Mouse (Mus musculus) myocyte (in vitro differentiated cells): ENCODE measurements at regions not wholly inside any gene's neighbourhood (a gene's known extent, or its start where the extent isn't known, plus 50 kb on each side); places are given as distances from the start of the nearest gene placed in this dataset.

Experiments
- H3K27me3 ChIP-seq: one replicate; pipeline ENCODE4 v1.6.1; 2011; ENCODE audit not compliant: control insufficient read depth, insufficient read depth, insufficient read length
- H3K36me3 ChIP-seq: one replicate; pipeline ENCODE4 v1.6.1; 2011; ENCODE audit not compliant: control insufficient read depth, insufficient read depth
- H3K4me2 ChIP-seq: one replicate; pipeline ENCODE4 v1.6.1; 2011; ENCODE audit warnings: low read depth, control low read depth
- H3K4me3 ChIP-seq: one replicate; pipeline ENCODE4 v1.5.1; 2011; ENCODE audit warnings: mild to moderate bottlenecking, control low read depth, moderate library complexity
- H3K79me2 ChIP-seq: one replicate; pipeline ENCODE4 v1.6.1; 2011; ENCODE audit not compliant: control insufficient read depth, insufficient read depth
- H3ac ChIP-seq: one replicate; pipeline ENCODE4 v1.6.1; 2011; ENCODE audit not compliant: control insufficient read depth, insufficient read length
- CEBPB ChIP-seq: IDR thresholded peaks from 2 replicates; pipeline ENCODE4 v1.6.1; 2011; ENCODE audit warnings: mild to moderate bottlenecking, moderate library complexity; ENCODE audit not compliant: poor library complexity, insufficient read depth, severe bottlenecking
- E2F4 ChIP-seq: IDR thresholded peaks from one replicate; pipeline ENCODE4 v1.6.1; 2011; ENCODE audit warnings: mild to moderate bottlenecking, control low read depth, moderate library complexity; ENCODE audit not compliant: insufficient read depth
- MAX ChIP-seq: IDR thresholded peaks from one replicate; pipeline ENCODE4 v1.6.1; 2011; ENCODE audit warnings: low read depth, mild to moderate bottlenecking, control low read depth
- MYOD1 ChIP-seq, 3 experiments: IDR thresholded peaks; one replicate each; pipeline ENCODE4 v1.6.1; 2011; ENCODE audit warnings: control low read depth in 2 of 3, low read depth in 2 of 3, mild to moderate bottlenecking in 2 of 3, moderate library complexity in 1 of 3; ENCODE audit not compliant: insufficient read length in 2 of 3, control insufficient read depth in 1 of 3
- MYOG ChIP-seq, 3 experiments: IDR thresholded peaks; one replicate each; pipeline ENCODE4 v1.6.1; 2011; ENCODE audit warnings: control low read depth in 2 of 3, low read depth in 2 of 3, mild to moderate bottlenecking in 2 of 3; ENCODE audit not compliant: insufficient read length in 2 of 3, control insufficient read depth in 1 of 3, insufficient read depth in 1 of 3
- POLR2A ChIP-seq: IDR thresholded peaks from one replicate; pipeline ENCODE4 v1.6.1; 2011; ENCODE audit warnings: low read depth, mild to moderate bottlenecking, control low read depth, moderate library complexity; ENCODE audit not compliant: insufficient read length
- POLR2AphosphoS2 ChIP-seq: IDR thresholded peaks from one replicate; pipeline ENCODE4 v1.6.1; 2011; ENCODE audit warnings: low read depth, control low read depth; ENCODE audit not compliant: insufficient read length
- REST ChIP-seq: IDR thresholded peaks from one replicate; pipeline ENCODE4 v1.6.1; 2011; ENCODE audit warnings: mild to moderate bottlenecking, control low read depth, moderate library complexity; ENCODE audit not compliant: insufficient read depth, insufficient read length
- SRF ChIP-seq: IDR thresholded peaks from one replicate; pipeline ENCODE4 v1.6.1; 2011; ENCODE audit warnings: low read depth; ENCODE audit not compliant: control insufficient read depth, insufficient read length
- TCF12 ChIP-seq: IDR thresholded peaks from one replicate; pipeline ENCODE4 v1.6.1; 2011; ENCODE audit warnings: mild to moderate bottlenecking, control low read depth; ENCODE audit not compliant: poor library complexity, insufficient read depth, severe bottlenecking
- TCF3 ChIP-seq: IDR thresholded peaks from one replicate; pipeline ENCODE4 v1.6.1; 2011; ENCODE audit warnings: low read depth, control low read depth; ENCODE audit not compliant: insufficient read length
- USF1 ChIP-seq: IDR thresholded peaks from one replicate; pipeline ENCODE4 v1.6.1; 2011; ENCODE audit warnings: low read depth, mild to moderate bottlenecking, control low read depth, moderate library complexity

DNA sequence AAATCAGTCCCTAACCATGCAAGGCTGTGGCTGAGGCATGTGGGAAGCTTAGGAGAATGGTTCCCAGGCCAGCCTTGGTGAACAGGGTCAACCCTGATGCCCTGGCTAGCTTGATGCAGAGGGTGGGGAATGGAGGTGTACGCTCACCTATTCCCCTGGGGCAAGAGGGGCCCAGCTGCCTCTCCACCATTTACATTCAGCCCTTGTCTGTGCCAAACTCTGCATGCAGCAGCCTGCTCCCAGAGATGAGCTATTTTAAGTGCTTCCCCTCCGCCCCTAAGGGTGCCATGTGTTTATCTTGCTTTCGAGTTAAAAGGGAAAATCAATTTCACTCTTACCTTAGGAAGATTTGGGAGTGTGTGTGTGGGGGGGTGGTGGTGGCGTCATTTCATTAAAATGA lies 59.7 kb upstream of the Grik3 start:
- TF ChIP-seq E2F4 = no peak
- no peak for TF ChIP-seq POLR2A
- no peak for TF ChIP-seq TCF3
- no peak for TF ChIP-seq MYOD1 (IDR thresholded peaks at IDR 0.05; ENCODE audit: control insufficient read depth in 1 of 3, insufficient read length in 2 of 3, low read depth in 2 of 3)
- TF ChIP-seq POLR2AphosphoS2 = no peak
- TF ChIP-seq SRF = no peak
- no peak for TF ChIP-seq MAX
- no peak for TF ChIP-seq CEBPB
- no peak for TF ChIP-seq REST
- no peak for TF ChIP-seq MYOG (IDR thresholded peaks at IDR 0.05; ENCODE audit: control insufficient read depth in 1 of 3, insufficient read depth in 1 of 3, insufficient read length in 2 of 3, low read depth in 2 of 3)
- TF ChIP-seq TCF12 = no peak
- no peak for TF ChIP-seq USF1
- H3K4me2 ChIP-seq = no peak overlapping the region
- H3ac ChIP-seq = no peak overlapping the region
- no peaks in the 10 kb centered on the region for H3K36me3 ChIP-seq
- no peak overlapping the region for H3K4me3 ChIP-seq
- peaks cover 12% of the 10 kb centered on the region for H3K27me3 ChIP-seq
- no peaks in the 10 kb centered on the region for H3K79me2 ChIP-seq

DNA sequence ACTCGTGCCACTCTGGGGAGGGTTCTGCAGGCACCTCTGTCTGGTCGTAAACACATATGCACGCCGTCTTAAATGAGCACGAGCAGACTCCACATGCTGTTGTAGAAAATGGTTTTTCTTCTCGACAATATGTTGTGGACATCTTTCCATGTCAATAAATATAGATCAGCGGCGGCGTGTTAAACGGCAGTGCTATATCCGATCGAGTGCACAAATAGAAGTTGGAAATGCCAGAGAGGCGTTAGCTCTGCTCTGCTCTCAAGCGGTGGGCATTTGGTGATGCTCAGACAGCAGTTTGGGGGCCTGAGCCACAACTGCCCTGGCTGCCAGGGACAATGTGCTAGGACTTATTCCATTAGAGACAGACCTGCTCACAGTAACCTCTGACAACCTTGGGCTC lies 61.8 kb upstream of the Grik3 start:
- no peak overlapping the region for H3ac ChIP-seq
- H3K27me3 ChIP-seq = peaks cover 30% of the 10 kb centered on the region
- H3K4me3 ChIP-seq = no peak overlapping the region
- no peaks in the 10 kb centered on the region for H3K36me3 ChIP-seq
- H3K79me2 ChIP-seq = no peaks in the 10 kb centered on the region
- H3K4me2 ChIP-seq = no peak overlapping the region
- TF ChIP-seq TCF3 (no peak), SRF (no peak), MYOD1 (IDR thresholded peaks at IDR 0.05; ENCODE audit: control insufficient read depth in 1 of 3, insufficient read length in 2 of 3, low read depth in 2 of 3) (no peak), POLR2A (no peak), MAX (no peak), TCF12 (no peak), POLR2AphosphoS2 (no peak), CEBPB (no peak), REST (no peak), USF1 (no peak), E2F4 (no peak), MYOG (IDR thresholded peaks at IDR 0.05; ENCODE audit: control insufficient read depth in 1 of 3, insufficient read depth in 1 of 3, insufficient read length in 2 of 3, low read depth in 2 of 3) (no peak)

DNA sequence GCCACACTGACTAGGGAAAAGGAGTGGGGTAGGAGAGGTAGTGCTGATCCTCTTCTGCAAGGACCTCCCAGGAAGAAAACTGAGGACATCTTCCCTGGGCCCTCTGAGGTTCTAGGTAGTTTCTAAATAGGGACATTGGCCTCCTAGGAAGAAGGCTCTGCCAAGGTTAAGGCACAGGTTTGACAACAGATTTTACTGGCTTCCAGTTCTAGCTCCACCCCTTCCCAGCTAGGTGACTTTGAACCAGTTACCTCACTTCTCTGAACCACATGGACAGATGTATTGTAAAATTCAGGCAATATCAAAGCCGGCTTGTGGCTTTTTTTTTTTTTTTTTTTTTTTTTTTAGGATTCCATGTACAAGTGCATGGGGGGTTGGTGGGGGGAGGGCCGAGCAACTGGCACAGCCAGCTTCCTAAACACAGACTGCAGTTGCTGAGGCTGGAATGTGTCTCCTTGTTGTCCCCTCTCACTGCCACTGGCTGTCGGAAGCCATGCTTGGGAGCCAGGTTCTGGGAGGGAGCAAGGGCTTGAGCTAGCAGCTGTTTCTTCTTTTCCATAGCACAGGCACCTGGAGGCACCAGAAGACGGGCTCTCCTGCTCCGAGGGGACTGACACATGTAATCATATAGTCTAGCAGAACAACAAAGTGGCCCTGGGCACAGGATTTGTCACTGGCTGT lies 69.8 kb upstream of the Grik3 start:
- peaks cover 18% of the 10 kb centered on the region for H3K27me3 ChIP-seq
- no peak overlapping the region for H3K4me2 ChIP-seq
- no peaks in the 10 kb centered on the region for H3K36me3 ChIP-seq
- no peaks in the 10 kb centered on the region for H3K79me2 ChIP-seq
- TF ChIP-seq POLR2AphosphoS2 (no peak), REST (no peak), MAX (no peak), MYOG (IDR thresholded peaks at IDR 0.05; ENCODE audit: control insufficient read depth in 1 of 3, insufficient read depth in 1 of 3, insufficient read length in 2 of 3, low read depth in 2 of 3) (no peak), E2F4 (no peak), MYOD1 (IDR thresholded peaks at IDR 0.05; ENCODE audit: control insufficient read depth in 1 of 3, insufficient read length in 2 of 3, low read depth in 2 of 3) (no peak), POLR2A (no peak), CEBPB (no peak), SRF (no peak), TCF12 (no peak), USF1 (no peak), TCF3 (no peak)
- no peak overlapping the region for H3ac ChIP-seq
- H3K4me3 ChIP-seq = no peak overlapping the region

DNA sequence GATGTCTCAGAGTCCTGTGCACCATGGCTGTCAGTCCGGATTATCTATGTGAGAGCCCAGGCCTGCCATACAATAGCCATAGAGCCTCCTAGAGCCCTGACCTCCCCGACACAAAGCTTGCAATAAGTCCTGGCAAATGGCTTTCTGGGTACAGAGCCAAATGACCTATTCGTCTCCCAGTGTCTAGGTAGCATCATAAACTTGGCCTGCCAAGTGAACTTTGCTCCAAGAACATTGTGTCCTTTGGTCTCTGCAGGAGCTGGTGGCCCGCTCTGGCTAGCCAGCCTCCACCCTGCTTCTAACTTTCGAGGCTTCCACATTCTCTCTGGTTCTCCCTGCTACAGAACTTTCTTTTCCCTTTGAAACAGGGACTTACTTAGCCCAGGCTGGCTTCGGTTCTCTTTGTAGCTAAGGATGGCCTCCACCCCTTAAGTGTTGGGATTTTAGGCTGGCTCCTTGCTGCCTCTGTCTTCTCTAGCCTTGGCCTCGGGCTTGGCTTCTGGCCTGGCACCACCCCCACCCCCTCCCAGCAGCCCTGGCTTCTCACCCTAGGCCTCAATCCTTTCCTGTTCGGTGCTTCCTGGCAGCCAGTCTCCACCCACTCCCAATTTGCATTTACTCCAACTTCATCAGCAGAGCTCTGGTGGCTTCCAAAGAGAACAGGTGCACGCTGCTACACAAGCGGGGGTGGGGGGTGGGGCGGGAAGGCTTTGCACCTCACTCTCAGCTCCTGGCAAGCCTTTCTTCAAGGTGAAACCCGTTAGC lies 70.8 kb upstream of the Grik3 start:
- peaks cover 7% of the 10 kb centered on the region for H3K27me3 ChIP-seq
- no peaks in the 10 kb centered on the region for H3K79me2 ChIP-seq
- no peak overlapping the region for H3K4me2 ChIP-seq
- H3K4me3 ChIP-seq = no peak overlapping the region
- no peak overlapping the region for H3ac ChIP-seq
- TF ChIP-seq POLR2A (no peak), REST (no peak), E2F4 (no peak), TCF12 (no peak), USF1 (no peak), CEBPB (no peak), POLR2AphosphoS2 (no peak), MAX (no peak), TCF3 (no peak), MYOD1 (IDR thresholded peaks at IDR 0.05; ENCODE audit: control insufficient read depth in 1 of 3, insufficient read length in 2 of 3, low read depth in 2 of 3) (no peak), MYOG (IDR thresholded peaks at IDR 0.05; ENCODE audit: control insufficient read depth in 1 of 3, insufficient read depth in 1 of 3, insufficient read length in 2 of 3, low read depth in 2 of 3) (no peak), SRF (no peak)
- H3K36me3 ChIP-seq = no peaks in the 10 kb centered on the region
